Comparison of ENCODE assay signal across 23 mouse cellular contexts in genomic region chr15:40046219-40046618, GRCm38 (mm10).
DNase-seq lines count a peak whose midpoint lies in the region; ATAC-seq lines count a peak whose summit lies in the region.
"Had no signal": no experiment of that assay in that cellular context is flagged by ENCODE, and none has a peak within 500 bp of the region (broad histone marks: within the 10 kb centered on the region; RNA-seq: fewer than 3 reads in every experiment).

No protein-coding gene starts in this region.

- H3K4me2 ChIP-seq in hindbrain, embryonic 13.5 days, result no peak overlapping the region
- H3K4me2 ChIP-seq: forebrain, embryonic 12.5 days; hindbrain, embryonic 15.5 days; limb, embryonic 12.5 days; midbrain, embryonic 13.5 days; stomach, embryonic 15.5 days had no signal

- ATAC-seq in hindbrain, embryonic 13.5 days (ENCODE audit: low FRiP score), result no peak
- ATAC-seq: midbrain, embryonic 13.5 days had no signal

- WGBS in hindbrain, embryonic 10.5 days, result 54% methylated on average over 5 of the region's 5 CpGs
- 34% methylated on average over 5 of the region's 5 CpGs for WGBS in hindbrain, embryonic 13.5 days

- no peaks in the 10 kb centered on the region for H3K9me3 ChIP-seq in hindbrain, embryonic 10.5 days
- no peaks in the 10 kb centered on the region for H3K9me3 ChIP-seq in hindbrain, embryonic 13.5 days
- H3K9me3 ChIP-seq: embryonic facial prominence, embryonic 10.5 days; forebrain, embryonic 12.5 days; heart, embryonic 10.5 days; hindbrain, embryonic 15.5 days; limb, embryonic 12.5 days; midbrain, embryonic 13.5 days; stomach, embryonic 15.5 days had no signal

- H3K27ac ChIP-seq in hindbrain, embryonic 10.5 days, result no peak overlapping the region
- no peak overlapping the region for H3K27ac ChIP-seq in hindbrain, embryonic 13.5 days
- H3K27ac ChIP-seq: embryonic facial prominence, embryonic 10.5 days; forebrain, embryonic 12.5 days; heart, embryonic 10.5 days; hindbrain, embryonic 15.5 days; limb, embryonic 12.5 days; liver, embryonic 14.5 days; midbrain, embryonic 13.5 days; stomach, embryonic 15.5 days had no signal

- no peak overlapping the region for H3K9ac ChIP-seq in hindbrain, embryonic 13.5 days
- H3K9ac ChIP-seq: forebrain, embryonic 12.5 days; hindbrain, embryonic 15.5 days; limb, embryonic 12.5 days; liver, embryonic 14.5 days; midbrain, embryonic 13.5 days; stomach, embryonic 15.5 days had no signal

- no peaks in the 10 kb centered on the region for H3K27me3 ChIP-seq in hindbrain, embryonic 10.5 days (ENCODE audit: insufficient read depth, poor library complexity, severe bottlenecking)
- H3K27me3 ChIP-seq in hindbrain, embryonic 13.5 days, result no peaks in the 10 kb centered on the region
- H3K27me3 ChIP-seq: forebrain, embryonic 12.5 days; hindbrain, embryonic 15.5 days; limb, embryonic 12.5 days; midbrain, embryonic 13.5 days; stomach, embryonic 15.5 days had no signal

- H3K4me3 ChIP-seq in hindbrain, embryonic 10.5 days, result no peak overlapping the region
- H3K4me3 ChIP-seq in hindbrain, embryonic 13.5 days, result no peak overlapping the region
- H3K4me3 ChIP-seq: embryonic facial prominence, embryonic 10.5 days; forebrain, embryonic 12.5 days; heart, embryonic 10.5 days; hindbrain, embryonic 15.5 days; limb, embryonic 12.5 days; midbrain, embryonic 13.5 days; stomach, embryonic 15.5 days had no signal

- peaks cover 6% of the 10 kb centered on the region; the same call in 1 of the 2 replicates for H3K4me1 ChIP-seq in hindbrain, embryonic 10.5 days (replicated peaks)
- H3K4me1 ChIP-seq in hindbrain, embryonic 13.5 days (replicated peaks), result peaks cover 6% of the 10 kb centered on the region
- H3K4me1 ChIP-seq: forebrain, embryonic 12.5 days; hindbrain, embryonic 15.5 days; limb, embryonic 12.5 days; midbrain, embryonic 13.5 days; stomach, embryonic 15.5 days had no signal

- H3K36me3 ChIP-seq in hindbrain, embryonic 10.5 days, result no peaks in the 10 kb centered on the region
- no peaks in the 10 kb centered on the region for H3K36me3 ChIP-seq in hindbrain, embryonic 13.5 days
- H3K36me3 ChIP-seq: embryonic facial prominence, embryonic 10.5 days; forebrain, embryonic 12.5 days; heart, embryonic 10.5 days; hindbrain, embryonic 15.5 days; limb, embryonic 12.5 days; midbrain, embryonic 13.5 days; stomach, embryonic 15.5 days had no signal

- peak; percentile 42 for DNase-seq in hindbrain, embryonic 10.5 days (ENCODE audit: low spot score)
- DNase-seq in adipocyte (ENCODE audit: low spot score) (peak; percentile 17), liver (no peak)
- peak; percentile 45 for DNase-seq in fibroblast of lung, adult 2 months (ENCODE audit: low read depth)
- peak; percentile 73 for DNase-seq in mesoderm, embryonic 11.5 days (ENCODE audit: low read depth, low spot score)
- no peak for DNase-seq in gastrocnemius, postnatal 25 days
- DNase-seq: adrenal gland, adult 8-10 months; cerebellum, adult 11 months; cerebellum, postnatal 10 days; gastrocnemius, postnatal 14 days; kidney, adult 2 months; kidney, postnatal 14 days; right cerebral cortex, postnatal 14 days; thymus, adult 2 months had no signal

Comparison
In these comparisons a context has a peak if more than half of its experiments do, and no peak if none do; other contexts are left out.
1. DNase-seq: peak in hindbrain, embryonic 10.5 days (single experiment), adipocyte (single experiment), fibroblast of lung, adult 2 months (single experiment) and mesoderm, embryonic 11.5 days (single experiment); none in gastrocnemius, postnatal 25 days (single experiment) and liver (single experiment).